Mouse (Mus musculus): ENCODE measurements around the gene Gm49366. TPM values are rescaled to one million over a fixed set of nuclear protein-coding genes. Genes with fewer than 3 reads are reported as not detected.
"Not testable (repeated sequence)": the region's sequence is repeated elsewhere in the genome, so short reads cannot be mapped to it uniquely, and the experiment has no call there.

Gm49366 gene
- polyA plus RNA-seq, 1 experiment = not detected

GRCm38 (mm10) chr12:84008251-84008650 lies 30.5 kb upstream of the Gm49366 start:
- Histone ChIP-seq H3K36me3 (ENCODE audit: control insufficient read depth, insufficient read depth, low read length) (no peaks in the 10 kb centered on the region), H3K27me3 (replicated peaks; ENCODE audit: control insufficient read depth, insufficient read depth, low read length) (no peaks in the 10 kb centered on the region), H3K27ac (ENCODE audit: insufficient read depth, low read depth, low read length) (no peak overlapping the region), H3K4me3 (ENCODE audit: insufficient read depth, low read depth, low read length) (no peak overlapping the region), H3K4me1 (ENCODE audit: control insufficient read depth, insufficient read depth, low read length) (peaks cover 11% of the 10 kb centered on the region; the same call in 1 of the 2 replicates)
- TF ChIP-seq POLR2A (IDR thresholded peaks at IDR 0.05; ENCODE audit: low read depth, low read length) (no peak), CTCF (conservative IDR thresholded peaks at IDR 0.05; ENCODE audit: insufficient read depth, insufficient read length, low read depth, low read length) (no peak)
- DNase-seq = peak; percentile 56
- 77% methylated on average over 12 of the region's 12 CpGs for WGBS

- Histone ChIP-seq H3K27ac (ENCODE audit: insufficient read depth, low read depth, low read length) (no peak overlapping the region), H3K36me3 (ENCODE audit: control insufficient read depth, insufficient read depth, low read length) (no peaks in the 10 kb centered on the region), H3K4me1 (ENCODE audit: control insufficient read depth, insufficient read depth, low read length) (peaks cover 11% of the 10 kb centered on the region; the same call in 1 of the 2 replicates), H3K27me3 (replicated peaks; ENCODE audit: control insufficient read depth, insufficient read depth, low read length) (no peaks in the 10 kb centered on the region), H3K4me3 (ENCODE audit: insufficient read depth, low read depth, low read length) (no peak overlapping the region)
- DNase-seq = no peak
- TF ChIP-seq CTCF (conservative IDR thresholded peaks at IDR 0.05; ENCODE audit: insufficient read depth, insufficient read length, low read depth, low read length) (no peak), POLR2A (IDR thresholded peaks at IDR 0.05; ENCODE audit: low read depth, low read length) (no peak)
- 59% methylated on average over 8 of the region's 8 CpGs for whole genome bisulfite sequencing
These were observed 30.0 kb upstream of the Gm49366 start for GRCm38 (mm10) chr12:84008729-84009128.

DNA sequence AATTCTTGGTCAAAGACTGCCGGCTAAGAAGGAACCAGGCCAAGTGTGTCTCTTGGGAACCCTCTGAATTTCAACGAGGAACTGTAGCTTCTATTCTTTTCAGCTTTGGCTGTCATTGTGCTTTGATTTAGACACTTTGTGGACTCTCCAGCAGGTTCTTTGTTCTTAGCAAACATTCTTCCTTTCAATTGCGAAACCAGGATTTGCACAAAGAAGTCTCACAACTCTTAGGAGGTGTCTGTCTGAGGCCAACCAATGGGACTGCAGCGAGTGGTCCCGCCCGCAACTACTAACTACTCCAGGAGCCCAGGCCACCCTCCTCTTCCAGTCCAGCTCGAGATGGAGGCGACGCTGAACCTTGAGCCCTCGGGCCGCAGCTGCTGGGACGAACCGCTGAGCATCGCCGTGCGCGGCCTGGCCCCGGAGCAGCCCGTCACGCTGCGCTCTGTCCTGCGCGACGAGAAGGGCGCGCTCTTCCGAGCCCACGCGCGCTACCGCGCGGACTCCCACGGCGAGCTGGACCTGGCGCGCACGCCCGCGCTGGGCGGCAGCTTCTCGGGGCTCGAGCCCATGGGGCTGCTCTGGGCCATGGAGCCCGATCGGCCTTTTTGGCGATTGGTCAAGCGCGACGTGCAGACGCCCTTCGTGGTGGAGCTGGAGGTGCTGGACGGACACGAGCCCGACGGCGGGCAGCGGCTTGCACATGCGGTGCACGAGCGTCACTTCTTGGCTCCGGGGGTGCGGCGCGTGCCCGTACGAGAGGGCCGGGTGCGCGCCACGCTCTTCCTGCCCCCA lies 29.4 kb upstream of the Gm49366 start, which contains the start of gene Acot1:
Gene Acot1 (plus strand): TSS at position 320 of the 795 bp plus-strand sequence.
- Histone ChIP-seq H3K4me1 (ENCODE audit: control insufficient read depth, insufficient read depth, low read length) (peaks cover 11% of the 10 kb centered on the region; the same call in 1 of the 2 replicates), H3K27ac (ENCODE audit: insufficient read depth, low read depth, low read length) (0 out of 2 replicates have a peak within 1 kb of the TSS, but pooled peaks have one; percentile 30), H3K4me3 (ENCODE audit: insufficient read depth, low read depth, low read length) (peak within 1 kb of the TSS; percentile 43)
- not testable (repeated sequence) for H3K36me3 ChIP-seq (ENCODE audit: control insufficient read depth, insufficient read depth, low read length); H3K27me3 ChIP-seq (replicated peaks; ENCODE audit: control insufficient read depth, insufficient read depth, low read length)
- peak; percentile 92 for DNase-seq
- WGBS = 2% methylated on average over 62 of the region's 70 CpGs
- TF ChIP-seq POLR2A (IDR thresholded peaks at IDR 0.05; ENCODE audit: low read depth, low read length) = peak; percentile 56

GRCm38 (mm10) chr12:84010201-84010600 lies 28.5 kb upstream of the Gm49366 start:
- WGBS = 69% methylated on average over 3 of the region's 3 CpGs
- peak; percentile 47 for DNase-seq
- no peaks in the 10 kb centered on the region for H3K36me3 ChIP-seq (ENCODE audit: control insufficient read depth, insufficient read depth, low read length)
- no peaks in the 10 kb centered on the region for H3K27me3 ChIP-seq (replicated peaks; ENCODE audit: control insufficient read depth, insufficient read depth, low read length)
- no peak overlapping the region for H3K27ac ChIP-seq (ENCODE audit: insufficient read depth, low read depth, low read length)
- H3K4me3 ChIP-seq (ENCODE audit: insufficient read depth, low read depth, low read length) = no peak overlapping the region; the same call in 1 of the 2 replicates
- TF ChIP-seq CTCF (conservative IDR thresholded peaks at IDR 0.05; ENCODE audit: insufficient read depth, insufficient read length, low read depth, low read length) (no peak), POLR2A (IDR thresholded peaks at IDR 0.05; ENCODE audit: low read depth, low read length) (no peak)
- H3K4me1 ChIP-seq (ENCODE audit: control insufficient read depth, insufficient read depth, low read length) = peaks cover 11% of the 10 kb centered on the region; the same call in 1 of the 2 replicates

DNA sequence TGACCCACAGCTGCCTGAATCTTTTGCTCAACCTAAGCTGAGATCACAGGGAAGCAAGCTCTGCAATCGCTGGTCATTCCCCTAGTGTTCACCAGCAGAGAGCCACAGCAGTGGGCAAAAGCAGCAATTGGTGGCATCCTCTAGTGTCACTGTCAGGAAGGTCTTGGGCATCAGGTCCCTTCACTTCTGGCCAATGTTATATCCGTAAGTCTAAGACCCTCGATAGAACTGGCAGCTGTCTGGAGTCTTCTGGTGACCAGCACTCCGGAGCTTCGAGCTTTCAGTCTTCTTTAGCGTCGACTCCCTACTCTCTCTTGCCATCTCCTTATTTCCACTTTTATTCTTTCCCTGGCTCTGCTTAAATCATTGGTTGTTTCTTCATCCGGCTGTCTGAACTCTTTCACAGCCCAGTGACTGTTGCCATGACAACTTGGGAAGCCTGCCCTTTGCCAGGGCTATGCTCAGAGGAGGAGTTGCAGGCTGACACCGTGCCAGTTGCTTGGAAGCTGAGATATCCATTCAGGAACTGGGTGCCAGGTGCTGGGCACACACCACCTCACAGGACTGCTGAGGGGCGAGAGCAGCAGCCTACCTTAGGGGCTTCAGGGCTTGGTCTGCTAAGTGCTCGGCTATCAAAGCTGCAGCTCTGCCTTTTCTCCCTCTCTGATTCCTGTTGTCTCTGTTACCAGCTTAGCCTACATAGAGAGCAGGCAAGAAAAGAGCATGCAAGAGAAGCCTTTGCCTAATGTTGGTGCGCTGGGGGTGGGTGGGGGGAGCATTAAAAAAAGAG lies 27.3 kb upstream of the Gm49366 start:
- peak; percentile 98 for DNase-seq
- H3K27me3 ChIP-seq (replicated peaks; ENCODE audit: control insufficient read depth, insufficient read depth, low read length) = no peaks in the 10 kb centered on the region
- H3K4me1 ChIP-seq (ENCODE audit: control insufficient read depth, insufficient read depth, low read length) = peaks cover 11% of the 10 kb centered on the region; the same call in 1 of the 2 replicates
- H3K36me3 ChIP-seq (ENCODE audit: control insufficient read depth, insufficient read depth, low read length) = no peaks in the 10 kb centered on the region
- no peak overlapping the region for H3K27ac ChIP-seq (ENCODE audit: insufficient read depth, low read depth, low read length)
- TF ChIP-seq CTCF (conservative IDR thresholded peaks at IDR 0.05; ENCODE audit: insufficient read depth, insufficient read length, low read depth, low read length) (no peak), POLR2A (IDR thresholded peaks at IDR 0.05; ENCODE audit: low read depth, low read length) (no peak)
- 18% methylated on average over 12 of the region's 12 CpGs for WGBS
- H3K4me3 ChIP-seq (ENCODE audit: insufficient read depth, low read depth, low read length) = no peak overlapping the region

DNA sequence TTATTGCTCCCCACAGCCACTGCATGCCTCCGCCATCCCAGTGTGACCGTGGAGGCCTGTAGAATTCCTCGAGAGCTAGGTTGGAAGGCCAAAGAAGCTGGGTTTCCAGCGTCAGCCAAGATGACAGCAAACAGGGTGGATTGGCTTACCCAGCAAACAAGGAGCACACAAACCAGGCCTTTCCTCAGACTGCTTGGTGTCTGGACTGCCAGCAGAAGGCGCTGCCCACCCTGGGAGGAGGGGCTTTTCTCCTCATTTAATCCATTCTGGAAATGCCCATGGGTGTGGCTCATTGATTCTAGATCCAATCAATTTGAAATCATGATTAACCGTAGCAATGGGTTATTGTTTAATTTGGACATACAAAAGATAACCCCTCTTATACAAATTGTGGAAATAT lies 25.6 kb upstream of the Gm49366 start:
- 75% methylated on average over 6 of the region's 6 CpGs for WGBS
- Histone ChIP-seq H3K36me3 (ENCODE audit: control insufficient read depth, insufficient read depth, low read length) (no peaks in the 10 kb centered on the region), H3K27me3 (replicated peaks; ENCODE audit: control insufficient read depth, insufficient read depth, low read length) (no peaks in the 10 kb centered on the region), H3K27ac (ENCODE audit: insufficient read depth, low read depth, low read length) (no peak overlapping the region), H3K4me3 (ENCODE audit: insufficient read depth, low read depth, low read length) (no peak overlapping the region), H3K4me1 (ENCODE audit: control insufficient read depth, insufficient read depth, low read length) (peaks cover 11% of the 10 kb centered on the region; the same call in 1 of the 2 replicates)
- no peak for DNase-seq
- no peak for TF ChIP-seq POLR2A (IDR thresholded peaks at IDR 0.05; ENCODE audit: low read depth, low read length)
- no peak for TF ChIP-seq CTCF (conservative IDR thresholded peaks at IDR 0.05; ENCODE audit: insufficient read depth, insufficient read length, low read depth, low read length)

- TF ChIP-seq POLR2A (IDR thresholded peaks at IDR 0.05; ENCODE audit: low read depth, low read length) (no peak), CTCF (conservative IDR thresholded peaks at IDR 0.05; ENCODE audit: insufficient read depth, insufficient read length, low read depth, low read length) (no peak)
- DNase-seq = no peak
- Histone ChIP-seq H3K27me3 (replicated peaks; ENCODE audit: control insufficient read depth, insufficient read depth, low read length) (no peaks in the 10 kb centered on the region), H3K27ac (ENCODE audit: insufficient read depth, low read depth, low read length) (no peak overlapping the region), H3K4me3 (ENCODE audit: insufficient read depth, low read depth, low read length) (no peak overlapping the region), H3K36me3 (ENCODE audit: control insufficient read depth, insufficient read depth, low read length) (no peaks in the 10 kb centered on the region), H3K4me1 (ENCODE audit: control insufficient read depth, insufficient read depth, low read length) (peaks cover 8% of the 10 kb centered on the region; the same call in 1 of the 2 replicates)
- 86% methylated on average over 7 of the region's 7 CpGs for WGBS
These were observed 25.0 kb upstream of the Gm49366 start for GRCm38 (mm10) chr12:84013701-84014100.

- not testable (repeated sequence) for H3K4me1 ChIP-seq (ENCODE audit: control insufficient read depth, insufficient read depth, low read length); H3K36me3 ChIP-seq (ENCODE audit: control insufficient read depth, insufficient read depth, low read length); H3K27ac ChIP-seq (ENCODE audit: insufficient read depth, low read depth, low read length); H3K27me3 ChIP-seq (replicated peaks; ENCODE audit: control insufficient read depth, insufficient read depth, low read length); H3K4me3 ChIP-seq (ENCODE audit: insufficient read depth, low read depth, low read length)
- peak; percentile 97 for DNase-seq
- 20% methylated on average over 7 of the region's 7 CpGs for WGBS
These were observed 18.2 kb upstream of the Gm49366 start for GRCm38 (mm10) chr12:84020528-84020927.

DNA sequence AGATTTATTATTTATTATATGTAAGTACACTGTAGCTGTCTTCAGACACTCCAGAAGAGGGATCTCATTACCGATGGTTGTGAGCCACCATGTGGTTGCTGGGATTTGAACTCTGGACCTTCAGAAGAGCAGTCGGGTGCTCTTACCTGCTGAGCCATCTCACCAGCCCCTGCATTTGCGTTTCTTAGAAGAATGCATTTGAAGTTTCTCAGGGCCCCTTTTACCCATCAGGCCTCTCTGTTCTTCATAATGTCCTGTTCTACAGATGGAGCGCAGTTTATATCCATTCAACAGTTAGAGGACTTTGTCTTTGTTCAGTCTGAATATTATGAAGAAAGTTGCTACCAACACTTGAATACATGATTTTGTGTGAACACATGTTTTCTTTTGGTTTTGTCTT lies 16.5 kb upstream of the Gm49366 start:
- not testable (repeated sequence) for H3K36me3 ChIP-seq (ENCODE audit: control insufficient read depth, insufficient read depth, low read length); DNase-seq; H3K27ac ChIP-seq (ENCODE audit: insufficient read depth, low read depth, low read length); H3K4me1 ChIP-seq (ENCODE audit: control insufficient read depth, insufficient read depth, low read length); H3K27me3 ChIP-seq (replicated peaks; ENCODE audit: control insufficient read depth, insufficient read depth, low read length); H3K4me3 ChIP-seq (ENCODE audit: insufficient read depth, low read depth, low read length)
- WGBS = 76% methylated on average over 4 of the region's 4 CpGs
